Mouse (Mus musculus): ENCODE data around the gene St7.

The St7 gene

GRCm38 (mm10) chr6:17720022-17720421 is 27.3 kb downstream of the St7 start:
- DNase-seq = peak; percentile 7

DNA sequence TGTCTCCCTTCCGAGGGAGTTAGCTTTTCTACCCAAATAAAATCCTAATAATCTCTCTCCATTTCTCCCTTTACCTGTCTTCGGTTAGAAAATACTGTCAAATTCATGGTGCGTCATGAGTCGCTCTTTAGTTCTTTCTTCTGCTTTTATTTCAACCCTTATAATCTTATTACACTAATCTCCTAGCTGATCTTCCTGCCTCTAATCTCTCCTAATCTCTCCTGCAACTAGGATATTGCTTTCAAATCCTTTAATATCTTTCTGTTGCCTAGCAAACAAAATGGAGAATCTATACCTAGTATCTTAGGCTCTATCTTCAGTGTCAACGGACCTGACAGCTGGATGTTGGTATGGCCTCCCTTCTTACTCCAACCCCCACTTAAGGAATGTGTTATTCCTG is 29.0 kb downstream of the St7 start:
- DNase-seq = no peak

- peak; percentile 92 for DNase-seq
Observed at GRCm38 (mm10) chr6:17725841-17726460, 33.2 kb downstream of the St7 start.

DNA sequence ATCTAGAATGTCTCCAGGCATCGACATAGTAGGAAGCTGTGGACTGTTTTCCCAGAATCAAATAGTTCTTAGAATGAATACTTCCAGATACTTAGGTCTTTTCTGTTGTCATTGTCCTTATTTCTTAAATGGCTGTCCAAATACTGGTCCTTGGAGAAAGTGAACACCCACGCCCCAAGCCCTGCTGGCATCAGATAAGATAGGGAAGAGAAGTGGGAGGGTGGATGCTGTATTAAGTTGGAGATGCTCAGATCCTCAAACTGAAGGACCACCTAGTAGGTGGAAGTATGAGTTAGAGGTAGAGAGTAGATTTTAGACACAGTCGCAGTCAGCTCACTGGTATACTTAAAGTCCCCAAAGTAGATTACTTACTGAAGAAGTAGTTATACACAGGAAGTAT is 34.5 kb downstream of the St7 start:
- peak; percentile 61 for DNase-seq

DNA sequence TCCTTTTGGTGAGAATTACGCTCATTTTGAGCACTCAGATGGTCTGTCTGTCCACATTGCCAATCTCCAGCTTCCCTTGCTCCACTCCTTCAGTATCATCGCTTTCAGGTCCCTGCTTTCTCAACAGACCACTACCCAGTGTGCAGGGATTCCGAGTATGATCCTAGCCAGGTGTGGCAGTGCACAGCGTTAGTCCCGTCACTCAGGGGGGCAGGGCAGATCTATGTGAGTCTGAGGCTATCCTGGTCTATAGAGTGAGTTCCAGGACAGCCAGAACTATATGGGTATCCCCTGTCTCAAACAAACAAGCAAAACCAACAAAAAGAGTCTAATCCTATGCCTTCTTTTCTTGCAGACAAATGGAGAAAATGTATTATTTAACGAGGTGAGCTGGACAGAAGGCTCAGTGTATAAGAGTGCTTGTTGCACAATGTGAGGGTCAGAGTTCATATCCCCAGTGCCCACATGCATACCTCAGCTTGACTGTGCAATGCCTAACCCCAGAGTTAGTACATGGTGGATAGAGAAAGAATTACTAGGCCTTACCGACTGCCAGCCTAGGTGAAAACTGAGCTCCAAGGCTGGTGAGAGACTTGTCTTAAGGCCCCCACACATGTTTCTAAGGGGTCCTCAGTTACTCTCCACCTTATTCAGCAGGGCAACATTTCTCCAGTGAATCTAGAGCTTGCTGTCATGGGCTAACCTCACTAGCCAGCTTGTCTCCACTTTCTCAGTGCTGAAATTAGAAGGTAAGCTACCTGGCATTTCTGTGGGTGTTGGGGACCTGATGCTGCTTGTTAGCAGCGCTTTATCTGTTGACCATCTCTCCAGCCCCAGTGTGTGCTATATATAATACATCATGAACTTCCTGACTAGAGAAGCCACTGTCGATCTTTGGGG is 35.4 kb downstream of the St7 start:
- peak; percentile 57 for DNase-seq

DNA sequence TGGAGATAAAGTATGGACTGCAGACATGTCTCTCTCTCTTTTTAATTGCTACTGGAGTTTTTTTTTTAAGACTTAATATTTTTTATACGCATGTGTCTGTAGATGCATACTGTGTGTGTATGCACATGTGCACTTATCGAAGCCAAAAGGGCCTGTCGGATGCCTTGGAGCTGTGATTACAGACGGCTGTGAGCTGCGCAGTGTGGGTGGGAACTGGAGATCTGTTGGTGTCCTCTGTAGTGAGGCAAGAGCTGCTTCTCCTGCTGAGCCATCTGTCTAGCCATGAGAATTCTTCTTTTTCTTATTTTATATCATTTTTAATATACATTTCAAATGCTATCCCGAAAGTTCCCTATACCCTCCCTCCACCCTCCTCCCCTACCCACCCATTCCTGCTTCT is 37.4 kb downstream of the St7 start:
- peak; percentile 66 for DNase-seq

- peak; percentile 55 for DNase-seq
Observed at GRCm38 (mm10) chr6:17731694-17732093, 39.0 kb downstream of the St7 start.

GRCm38 (mm10) chr6:17733951-17734411 is 41.2 kb downstream of the St7 start:
- DNase-seq = peak; percentile 72

DNA sequence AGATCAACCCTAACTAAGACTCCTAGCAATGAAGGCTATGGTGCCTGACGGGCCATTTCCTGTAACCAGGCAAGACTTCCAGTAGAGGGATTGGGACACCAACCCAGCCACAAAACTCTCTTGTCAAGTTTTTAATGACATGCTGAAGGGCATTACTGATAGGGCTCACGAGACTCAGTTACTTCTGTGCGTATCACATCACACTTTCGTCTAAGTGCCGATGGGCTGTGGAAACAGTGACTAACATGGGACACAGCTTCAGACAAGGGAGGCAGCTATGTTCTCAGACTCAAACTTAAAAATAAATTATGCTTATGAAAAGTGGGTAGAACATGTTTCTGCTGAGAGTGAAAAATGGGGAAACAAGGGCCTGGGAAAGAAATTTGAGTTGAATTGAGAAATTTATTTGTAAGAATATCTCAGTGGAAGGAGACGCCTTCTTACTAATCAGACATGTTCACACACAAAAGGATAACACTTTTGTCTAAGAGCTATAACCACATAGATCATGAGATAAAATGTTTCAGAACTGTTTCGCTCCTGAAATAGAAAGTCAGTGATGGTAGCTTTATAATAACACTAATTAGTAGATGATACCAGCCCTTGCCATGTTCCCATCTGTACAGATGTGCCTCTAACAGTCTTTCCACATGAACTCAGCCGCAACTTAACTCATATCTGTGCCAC is 44.7 kb downstream of the St7 start:
- DNase-seq = peak; percentile 12

GRCm38 (mm10) chr6:17740128-17740527 is 47.4 kb downstream of the St7 start:
- no peak for DNase-seq

- DNase-seq = peak; percentile 64
Observed at GRCm38 (mm10) chr6:17741639-17742038, 48.9 kb downstream of the St7 start.

- DNase-seq = peak; percentile 17
Observed at GRCm38 (mm10) chr6:17742209-17742608, 49.5 kb downstream of the St7 start.

GRCm38 (mm10) chr6:17743325-17743724 is 50.6 kb downstream of the St7 start:
- DNase-seq = peak; percentile 69

- no peak for DNase-seq
Observed at GRCm38 (mm10) chr6:17747724-17748123, 55.0 kb downstream of the St7 start.

- DNase-seq = peak; percentile 96
Observed at GRCm38 (mm10) chr6:17748866-17749582, 56.3 kb downstream of the St7 start.

GRCm38 (mm10) chr6:17749596-17749995 is 56.9 kb downstream of the St7 start:
- no peak for DNase-seq

- DNase-seq = no peak
Observed at GRCm38 (mm10) chr6:17750041-17750660, 57.4 kb downstream of the St7 start.

- no peak for DNase-seq
Observed at GRCm38 (mm10) chr6:17750957-17751356, 58.2 kb downstream of the St7 start.

GRCm38 (mm10) chr6:17755902-17756301 is 63.2 kb downstream of the St7 start:
- DNase-seq = no peak

DNA sequence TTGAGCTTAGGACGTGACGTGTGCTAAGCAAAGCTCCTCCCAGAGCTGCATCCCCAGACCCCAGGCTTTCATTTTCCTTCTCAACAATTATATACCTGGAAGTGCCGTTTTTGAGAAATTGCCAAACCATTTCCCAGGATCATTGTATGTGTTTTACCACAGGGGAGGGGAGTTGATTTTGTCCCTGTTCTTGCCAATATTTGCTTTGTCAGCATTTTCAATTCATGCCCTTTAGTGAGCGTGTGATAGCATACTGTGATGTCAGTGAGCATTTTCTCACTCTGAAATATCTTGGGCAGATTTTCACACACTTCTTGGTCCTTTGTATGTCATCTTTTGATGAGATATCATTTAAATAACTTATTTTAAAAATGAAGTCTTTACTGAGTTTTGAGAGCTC is 65.8 kb downstream of the St7 start:
- DNase-seq = no peak

GRCm38 (mm10) chr6:17763963-17764659 is 71.4 kb downstream of the St7 start:
- DNase-seq = peak; percentile 66

DNA sequence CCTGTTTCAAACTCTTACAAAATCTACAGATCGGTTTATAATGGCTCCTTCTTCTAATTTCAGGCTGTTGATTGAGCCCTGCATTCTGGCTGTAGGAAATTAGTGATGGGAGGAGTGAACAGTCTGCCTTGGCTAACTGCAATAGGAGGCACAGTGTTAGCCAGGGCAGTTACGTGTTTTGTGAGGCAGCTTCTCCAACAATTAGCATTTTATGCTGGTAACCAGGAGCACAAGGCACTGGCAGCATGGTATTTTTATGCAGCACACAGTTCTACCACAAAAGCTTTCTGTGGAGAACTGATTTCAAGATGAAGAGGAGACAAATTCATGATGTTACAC is 71.9 kb downstream of the St7 start:
- DNase-seq = peak; percentile 78
